Mouse (Mus musculus) heart, adult 8-10 months (tissue): Measurements from ENCODE around the gene Fam199x. TPM values are rescaled to one million over a fixed set of nuclear protein-coding genes. Genes with fewer than 3 reads are reported as not detected.

ENCODE experiments used
- DNase-seq: peaks from one replicate; pipeline ENCODE4 v3.0.0; 2022; ENCODE audit warnings: low spot score
- total RNA-seq, 4 experiments: library from RNA; stranded (reverse); gene quantifications; 2 replicates each; pipeline ENCODE4 v1.2.4; 2022

Fam199x gene
- total RNA-seq: 1 to 10 TPM; 3.5 to 5.5 (median 4.2) TPM

DNA sequence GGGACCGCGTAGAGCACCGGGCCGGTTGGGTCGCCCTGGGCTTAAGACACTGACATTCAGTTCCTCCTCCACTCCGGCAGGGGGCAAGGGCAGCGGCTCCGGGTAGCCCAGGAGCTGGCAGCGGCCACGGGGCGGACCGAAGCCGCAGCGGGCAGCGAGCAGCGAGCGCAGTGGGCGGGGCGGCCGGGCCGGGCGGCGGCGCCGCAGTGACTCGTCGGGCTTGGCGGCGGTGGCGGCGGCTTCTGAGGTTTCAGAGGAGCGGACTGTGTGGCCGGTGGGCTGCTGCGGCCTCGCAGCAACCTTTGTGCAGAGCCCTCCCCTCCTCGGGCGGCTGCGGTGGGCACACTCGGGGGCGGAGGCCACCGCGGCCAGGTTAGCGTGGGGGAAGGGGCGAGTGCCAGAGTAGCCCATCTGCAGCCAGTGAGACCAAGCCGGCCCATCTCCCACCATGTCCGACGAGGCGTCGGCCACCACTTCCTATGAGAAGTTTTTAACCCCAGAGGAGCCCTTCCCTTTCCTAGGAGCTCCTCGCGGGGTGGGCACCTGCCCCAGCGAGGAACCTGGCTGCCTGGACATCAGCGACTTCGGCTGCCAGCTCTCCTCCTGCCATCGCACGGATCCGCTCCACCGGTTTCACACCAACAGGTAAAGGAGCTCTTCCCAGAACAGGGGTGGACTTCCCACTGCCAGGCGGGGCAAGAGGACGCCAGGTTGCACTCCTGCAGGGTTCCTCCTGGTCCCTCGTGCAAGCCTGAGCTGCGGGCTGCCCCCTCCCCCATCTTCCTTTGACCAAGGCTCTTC is at the start of gene Fam199x:
Gene Fam199x (plus strand): TSS at position 170 of the 801 bp plus-strand sequence.
- DNase-seq: peak; percentile 72

DNA sequence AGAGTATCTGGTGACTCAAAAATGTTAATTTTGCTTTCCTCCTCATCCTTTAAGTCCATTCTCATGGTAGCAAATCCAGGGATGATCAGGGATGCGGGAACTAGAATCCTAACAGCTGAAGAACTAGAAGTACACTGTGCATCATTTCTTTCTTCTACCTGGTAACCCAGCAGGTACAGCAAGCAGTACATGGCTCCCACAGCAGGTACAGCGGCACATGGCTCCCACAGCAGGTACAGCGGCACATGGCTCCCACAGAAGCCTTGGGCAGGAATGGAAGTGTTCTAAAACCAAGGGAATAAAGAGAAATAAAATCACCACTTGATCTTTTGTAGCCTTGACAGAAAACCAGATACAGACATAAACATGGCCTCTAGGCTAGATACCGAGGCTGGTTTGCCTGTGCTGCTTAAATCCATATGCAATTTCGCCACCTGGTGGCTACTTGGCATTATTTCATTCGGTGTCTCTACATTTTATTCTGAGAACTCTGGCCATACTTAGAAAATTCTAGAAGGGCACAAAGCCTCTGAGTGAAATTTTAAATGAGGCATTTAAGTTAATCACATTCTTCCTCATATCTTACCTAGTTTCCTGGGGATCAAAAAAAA is 34.2 kb upstream of the Fam199x start:
- peak; percentile 24 for DNase-seq

DNA sequence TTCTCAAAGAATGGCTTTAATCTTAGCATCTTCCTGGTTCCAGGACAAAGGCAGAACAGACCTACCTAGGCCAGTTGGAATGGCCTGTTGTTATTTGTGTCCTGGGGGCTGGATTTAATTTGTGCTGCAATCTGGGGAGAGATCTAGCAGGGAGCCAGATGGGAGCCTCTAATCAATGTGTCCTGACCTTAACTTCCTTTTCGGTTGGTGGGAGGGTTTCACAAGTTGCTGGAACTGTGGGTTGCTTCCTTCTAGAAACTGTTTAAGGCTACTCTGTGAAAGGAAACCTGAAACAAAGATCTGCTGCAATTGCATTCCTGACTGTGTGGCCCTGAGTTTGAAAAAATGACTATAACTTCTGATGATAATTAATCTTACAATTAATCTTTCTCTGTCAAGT is 31.7 kb upstream of the Fam199x start:
- DNase-seq: no peak

DNA sequence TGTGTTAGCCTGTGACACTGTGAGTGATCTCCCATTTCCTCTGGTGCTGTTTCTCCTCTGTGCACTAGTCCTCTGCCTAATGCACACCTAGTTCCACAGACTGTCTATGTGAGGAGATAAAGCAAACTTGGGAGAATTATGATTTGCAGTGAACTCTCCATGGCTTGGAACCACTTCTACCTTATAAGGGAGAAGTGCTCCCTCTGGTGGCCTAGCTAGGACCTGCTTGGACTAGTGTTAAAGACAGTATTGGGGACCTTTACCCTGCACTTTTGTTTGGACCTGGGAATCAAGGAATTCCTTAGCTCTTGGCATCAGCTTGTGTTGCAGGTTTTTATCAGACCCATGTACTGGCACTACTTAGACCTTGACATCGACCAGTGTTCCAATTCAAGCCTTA is 30.1 kb upstream of the Fam199x start:
- DNase-seq: peak; percentile 33

DNA sequence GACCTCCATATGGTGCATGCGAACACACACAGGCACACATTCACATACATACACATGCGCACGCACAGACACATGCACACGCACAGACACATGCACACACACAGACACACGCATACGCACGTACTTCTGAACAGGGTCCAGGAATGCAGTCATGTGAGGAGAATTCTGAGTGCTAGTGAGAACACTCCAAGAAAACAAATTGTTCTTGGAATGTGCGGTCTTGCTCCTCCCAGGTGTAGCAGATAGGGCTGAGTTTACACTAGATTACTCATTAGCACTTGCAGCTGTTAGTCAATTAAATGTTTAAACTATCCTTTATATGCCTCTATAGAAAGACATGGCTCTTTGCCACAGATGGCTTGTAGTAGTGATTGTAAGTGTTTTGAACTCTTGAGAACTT is 18.5 kb upstream of the Fam199x start:
- no peak for DNase-seq

DNA sequence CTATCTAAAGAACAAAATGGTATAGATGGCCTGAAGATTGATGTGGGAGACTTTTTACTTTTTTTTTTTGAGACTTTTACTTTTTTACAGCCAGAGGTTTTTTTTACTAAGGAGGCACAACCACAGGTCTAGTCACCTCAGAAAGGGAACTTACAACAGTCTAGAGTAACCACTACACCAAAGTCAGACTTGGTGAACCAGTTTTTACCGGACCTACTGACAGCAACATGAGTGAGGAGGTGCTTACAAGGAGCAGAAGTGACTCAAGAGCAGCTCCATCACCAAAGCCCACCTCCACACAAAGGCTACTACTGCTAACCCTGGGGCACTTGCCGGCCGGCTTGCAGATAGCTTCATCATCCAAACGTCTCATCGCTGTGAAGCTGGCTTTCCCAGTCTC is 17.7 kb upstream of the Fam199x start:
- no peak for DNase-seq

DNA sequence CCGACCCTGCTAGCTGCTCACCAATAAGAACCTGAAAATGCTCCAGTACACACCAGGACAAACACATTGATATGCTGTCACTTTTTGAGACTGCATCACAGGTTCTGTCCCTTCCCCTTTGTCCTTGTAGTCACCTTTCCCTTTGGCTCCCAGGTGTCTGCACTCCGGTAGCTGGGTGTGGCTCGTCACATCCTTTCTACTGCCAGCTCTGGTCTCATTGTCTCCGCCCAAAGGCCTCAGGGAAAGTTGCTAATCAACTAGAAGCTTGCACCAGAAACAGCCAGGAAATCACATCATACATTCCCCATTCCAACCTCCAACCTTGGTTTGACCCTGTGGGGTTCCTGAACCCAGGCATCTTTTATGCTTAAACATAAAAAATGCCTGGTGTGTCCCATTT is 15.1 kb upstream of the Fam199x start:
- DNase-seq: no peak

DNA sequence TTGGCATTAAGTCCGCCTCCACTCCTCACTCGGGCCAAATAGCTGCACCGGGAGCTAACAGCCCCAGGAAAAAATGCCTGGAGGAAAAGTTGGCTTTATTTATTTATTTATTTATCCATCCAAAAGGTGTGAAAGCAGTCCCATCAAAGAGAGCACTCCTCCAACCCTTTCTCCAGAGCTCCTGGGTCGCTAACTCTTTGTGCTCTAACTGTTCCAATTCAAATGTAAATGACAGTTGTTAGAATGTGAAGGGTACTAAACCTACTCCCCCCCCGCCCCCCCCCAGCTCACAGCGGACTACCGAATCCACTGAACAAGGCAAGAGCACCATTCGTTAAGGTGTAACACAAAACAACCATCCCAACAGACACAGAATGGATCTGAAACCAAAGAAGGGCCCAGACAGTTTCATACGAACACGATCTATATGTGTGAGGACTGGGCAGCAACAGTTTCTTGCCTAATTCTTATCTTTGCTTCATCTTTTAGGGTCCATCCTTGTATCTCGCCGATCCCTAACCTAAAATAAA is 11.9 kb upstream of the Fam199x start:
- DNase-seq: no peak

DNA sequence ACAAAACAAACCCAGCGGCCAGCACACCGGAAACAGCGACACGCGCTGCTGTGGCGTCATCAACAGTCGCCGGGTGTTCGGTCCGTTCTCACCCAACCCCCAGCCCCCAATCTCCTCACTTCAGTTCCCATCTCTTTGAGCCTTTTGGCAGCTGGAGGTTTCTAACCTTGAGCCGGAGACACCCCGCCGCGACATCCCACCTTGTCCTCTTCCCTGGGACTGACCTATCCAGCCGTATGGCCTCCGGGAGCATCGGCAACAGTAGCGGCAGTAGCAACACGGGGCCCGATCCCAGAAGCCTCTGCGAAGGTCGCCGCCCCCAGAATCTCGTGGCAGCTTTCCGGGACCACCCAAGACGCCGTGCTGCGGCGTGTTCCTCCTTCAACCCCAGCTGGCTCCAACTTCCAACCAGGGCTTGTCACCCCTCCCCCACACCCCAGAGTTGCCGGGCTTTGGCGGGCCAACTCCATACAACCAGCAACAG is 11.4 kb upstream of the Fam199x start, which contains the start of gene Slc25a53:
Gene Slc25a53 (minus strand): TSS at position 303 of the 484 bp plus-strand sequence.
- DNase-seq: peak; percentile 84

DNA sequence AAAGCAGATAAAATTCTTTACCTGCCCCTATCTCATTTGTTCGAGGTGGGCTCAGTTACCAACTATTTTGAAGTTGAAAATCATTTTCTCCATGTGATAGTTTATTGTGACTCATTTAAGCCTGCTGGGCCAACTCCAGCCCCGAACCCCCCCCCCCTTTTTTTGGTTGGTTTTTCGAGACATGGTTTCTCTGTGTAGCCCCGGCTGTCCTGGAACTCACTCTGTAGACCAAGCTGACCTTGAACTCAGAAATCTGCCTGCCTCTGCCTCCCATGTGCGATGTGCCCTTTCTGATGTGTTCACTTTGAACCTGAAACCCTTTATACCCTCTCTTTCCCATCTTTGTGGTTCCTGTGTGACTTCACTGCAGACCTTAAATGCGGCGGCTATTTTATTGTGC is 10.9 kb upstream of the Fam199x start:
- no peak for DNase-seq

DNA sequence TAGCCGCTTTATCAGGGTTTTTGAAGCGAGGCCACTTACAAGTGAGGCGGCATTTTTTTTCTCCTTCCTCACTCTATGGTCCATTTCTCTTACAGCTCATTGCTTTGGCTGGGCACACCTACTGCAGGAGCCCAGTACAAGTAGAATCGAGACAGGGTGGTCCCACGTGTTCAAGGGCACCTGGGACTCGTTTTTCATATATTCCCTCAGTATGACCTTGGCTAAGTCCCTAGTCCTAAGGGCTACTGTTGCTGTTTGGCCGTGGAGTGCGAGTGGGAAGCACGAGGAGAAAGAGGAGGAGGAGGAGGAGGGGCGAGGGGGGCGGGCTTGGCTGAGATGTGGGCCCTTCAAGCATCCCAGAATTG is 352 bp upstream of the Fam199x start:
- DNase-seq: no peak

DNA sequence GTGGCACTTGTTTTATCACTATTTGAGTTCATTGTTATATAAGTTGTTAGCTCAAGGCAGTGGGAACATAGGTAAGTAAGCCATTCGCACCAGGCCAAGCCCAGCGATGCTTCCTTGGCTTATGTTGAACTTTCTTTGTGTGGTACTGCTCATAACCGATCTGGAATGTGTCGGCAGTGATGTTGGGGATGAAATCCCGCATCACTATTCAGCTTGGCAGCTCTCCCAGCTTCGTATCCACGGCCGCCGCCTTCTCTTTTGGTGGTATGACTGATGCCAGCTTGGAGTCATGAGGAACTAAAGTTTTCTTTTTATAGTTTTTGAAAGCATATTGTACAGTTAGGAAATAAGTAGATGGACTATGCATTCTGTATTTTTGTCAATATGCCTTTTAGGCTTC is 13.8 kb downstream of the Fam199x start:
- no peak for DNase-seq

DNA sequence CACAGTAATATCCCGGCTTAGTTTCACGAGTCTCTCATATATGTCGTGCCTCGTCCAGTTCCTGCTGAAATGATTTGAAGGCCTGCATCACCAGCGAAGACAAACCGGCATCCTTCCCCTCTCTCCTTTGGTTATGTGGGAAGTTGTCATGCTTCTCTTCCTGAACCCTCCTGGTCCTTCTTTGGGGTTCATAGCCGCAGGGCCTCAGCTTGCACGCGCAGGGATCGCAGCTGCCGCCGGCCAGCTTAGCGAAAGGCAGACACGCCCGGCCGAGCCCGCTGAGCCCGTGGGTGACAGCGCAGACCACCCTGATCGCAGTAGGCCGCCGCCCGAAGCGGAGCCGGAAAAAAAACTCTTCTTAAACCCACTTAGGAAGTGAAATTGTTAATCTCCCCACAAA is 55.1 kb downstream of the Fam199x start:
- no peak for DNase-seq

DNA sequence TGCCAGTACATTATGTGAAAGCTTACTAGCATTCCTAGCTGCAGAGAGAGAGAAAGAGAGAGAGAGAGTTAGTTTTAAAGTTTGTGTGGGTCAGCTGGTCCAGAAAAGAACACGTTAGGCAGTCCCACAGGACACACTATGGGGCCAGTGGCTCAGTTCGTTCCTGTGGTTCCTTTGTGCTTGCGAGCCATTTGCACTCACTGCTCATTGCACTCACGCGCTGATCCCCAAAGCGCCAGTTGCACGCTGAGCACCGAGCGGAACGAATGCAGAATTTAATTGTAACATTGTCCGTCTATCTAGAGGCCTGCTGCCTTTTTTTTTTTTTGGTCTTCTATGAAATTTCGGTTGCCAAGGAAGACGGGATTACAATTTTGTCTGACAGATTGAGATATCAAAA is 57.1 kb downstream of the Fam199x start:
- DNase-seq: no peak

DNA sequence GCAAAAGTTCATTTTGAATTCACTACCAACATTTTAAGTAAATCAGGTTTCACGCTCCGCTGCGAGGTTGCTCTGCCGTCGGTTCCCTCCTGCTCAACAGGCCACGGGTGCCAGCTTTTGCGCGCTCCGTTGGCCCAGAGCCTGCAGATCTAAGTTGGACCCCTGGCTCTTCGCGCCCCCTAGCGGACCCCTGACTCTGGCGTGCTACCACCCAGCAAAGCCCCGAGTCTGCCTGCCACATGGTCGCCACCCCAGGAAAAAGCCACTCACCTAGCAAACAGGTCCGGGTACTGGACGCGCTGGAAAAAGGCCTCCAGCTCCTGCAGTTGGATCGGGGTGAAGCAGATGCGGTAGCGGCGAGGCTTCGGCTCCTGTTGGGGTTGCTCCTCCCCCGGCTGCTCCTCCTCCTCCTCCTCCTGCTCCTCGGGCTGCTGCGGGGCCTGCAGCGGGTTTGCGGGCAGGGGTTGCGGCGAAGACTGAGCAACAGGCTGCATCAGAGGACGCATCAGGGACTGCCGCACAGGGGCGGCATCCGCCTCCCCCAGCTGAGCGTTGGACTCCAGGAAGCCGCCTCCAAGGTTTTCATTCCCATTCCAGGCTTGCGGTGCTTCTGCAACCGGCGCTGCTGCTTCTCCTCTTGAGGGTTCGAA is 68.8 kb downstream of the Fam199x start:
- DNase-seq: no peak

DNA sequence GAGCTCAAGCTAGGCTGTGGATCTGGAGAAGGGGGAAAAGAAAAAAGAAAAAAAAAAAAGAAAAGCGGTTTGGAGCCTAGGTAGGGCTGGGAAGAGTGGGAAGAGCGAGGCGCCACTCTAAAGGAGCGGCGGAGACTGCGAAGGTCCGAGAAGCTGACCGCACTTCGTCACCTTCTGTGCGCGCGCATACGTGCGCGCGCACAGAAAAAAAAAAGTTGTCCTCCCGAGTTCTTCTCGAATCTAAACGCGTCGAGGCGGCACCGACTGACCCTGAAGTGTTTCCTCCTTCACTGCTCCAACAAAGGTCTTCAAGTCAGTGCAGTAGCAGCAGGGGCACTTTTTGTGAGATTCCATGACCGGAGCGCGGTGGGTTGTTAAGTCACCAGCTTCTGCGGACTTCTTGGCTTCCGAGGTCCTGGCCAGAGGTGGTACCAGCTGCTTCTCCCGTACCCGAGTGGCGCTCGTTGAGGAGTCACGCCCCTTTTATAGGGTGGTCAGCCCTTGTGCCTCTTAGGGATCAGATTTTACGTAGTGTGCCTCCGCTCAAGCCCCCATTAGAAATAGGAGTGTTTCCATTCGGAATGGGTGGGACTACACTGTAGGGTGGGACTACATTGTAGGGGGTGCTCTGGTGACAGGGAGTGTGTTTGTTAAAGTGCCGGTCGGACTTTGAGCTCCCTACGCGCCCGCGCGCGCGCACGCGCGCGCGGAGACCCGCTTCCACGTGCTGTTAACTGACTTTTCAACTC is 70.5 kb downstream of the Fam199x start:
- no peak for DNase-seq

DNA sequence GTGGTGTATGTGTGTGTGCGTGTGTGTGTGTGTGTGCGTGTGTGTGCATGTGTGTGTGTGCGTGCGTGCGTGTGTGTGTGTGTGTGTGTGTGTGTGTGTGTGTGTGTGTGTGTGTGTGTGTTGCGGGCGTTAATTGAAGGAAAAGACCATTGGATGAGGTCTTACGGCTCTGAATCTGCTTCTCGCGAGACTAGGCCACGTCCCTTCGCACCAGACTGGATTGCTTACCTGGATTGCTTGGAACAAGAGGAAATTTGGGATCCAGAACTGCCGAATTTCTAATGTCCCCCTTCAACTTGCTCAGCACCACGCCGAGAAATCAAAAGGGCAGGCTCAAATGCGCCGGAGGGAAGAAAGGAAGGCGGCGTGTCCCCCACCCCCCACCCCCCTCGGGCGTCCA is 72.3 kb downstream of the Fam199x start, which contains the start of gene Esx1:
Gene Esx1 (minus strand): TSS at position 366 of the 400 bp plus-strand sequence.
- no peak for DNase-seq

DNA sequence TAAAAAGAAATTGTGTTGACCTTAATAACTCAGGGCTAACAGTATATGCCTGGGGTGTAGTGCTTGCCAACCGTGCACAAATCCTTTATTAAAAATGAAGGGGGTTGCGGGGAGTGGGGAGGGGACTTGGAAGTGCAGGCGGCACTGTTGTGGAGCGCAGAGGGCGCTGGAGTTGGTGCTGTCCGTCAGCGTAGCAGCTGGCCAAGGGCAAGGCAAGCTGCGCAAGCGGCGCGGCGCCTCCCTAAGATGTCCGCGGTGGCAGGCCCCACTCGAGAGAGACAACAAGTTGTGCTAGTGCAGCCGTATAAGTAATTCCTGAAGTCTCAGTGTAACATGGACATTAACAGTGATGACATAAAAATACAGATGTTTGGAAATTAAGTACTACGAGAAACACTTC is 78.1 kb downstream of the Fam199x start:
- DNase-seq: no peak
